Mouse (Mus musculus) neural tube, embryonic 12.5 days (tissue): Measurements from ENCODE around the gene Ltbr. TPM values are rescaled to one million over a fixed set of nuclear protein-coding genes. Genes with fewer than 3 reads are reported as not detected.

Experiments used
- ATAC-seq: fragments of 200-750 bp; cut with Nextera tagmentation; 2 replicates; pipeline ENCODE4 v1.8.0; 2017; ENCODE audit warnings: low read depth, mild to moderate bottlenecking, moderate TSS enrichment, moderate library complexity; ENCODE audit not compliant: low FRiP score
- H3K27ac ChIP-seq: fragments of 300-500 bp; sonication (generic); 2 replicates; pipeline ENCODE4 v1.5.1; 2016
- H3K27me3 ChIP-seq: fragments of 300-500 bp; sonication (generic); replicated peaks from 2 replicates; pipeline ENCODE4 v1.6.1; 2016; ENCODE audit warnings: mild to moderate bottlenecking
- H3K36me3 ChIP-seq: fragments of 300-500 bp; sonication (generic); 2 replicates; pipeline ENCODE4 v1.6.1; 2016; ENCODE audit warnings: mild to moderate bottlenecking
- H3K4me1 ChIP-seq: fragments of 300-500 bp; sonication (generic); 2 replicates; pipeline ENCODE4 v1.6.1; 2016
- H3K4me2 ChIP-seq: fragments of 300-500 bp; sonication (generic); replicated peaks from 2 replicates; pipeline ENCODE4 v1.6.1; 2016; ENCODE audit warnings: mild to moderate bottlenecking
- H3K4me3 ChIP-seq: fragments of 300-500 bp; sonication (generic); 2 replicates; pipeline ENCODE4 v1.5.1; 2016
- H3K9ac ChIP-seq: fragments of 300-500 bp; sonication (generic); 2 replicates; pipeline ENCODE4 v1.6.1; 2016; ENCODE audit warnings: mild to moderate bottlenecking
- H3K9me3 ChIP-seq: fragments of 300-500 bp; sonication (generic); 2 replicates; pipeline ENCODE4 v1.6.1; 2016; ENCODE audit warnings: mild to moderate bottlenecking
- WGBS: fragments of 180-500 bp; shearing (Covaris S2); methylation state at CpG from one replicate; pipeline ENCODE4 v1.1.7; 2016; 5-methylcytosine and 5-hydroxymethylcytosine counted together
- polyA plus RNA-seq: library from polyadenylated mRNA; unstranded; fragments of >200 nt; fragmentation: Nextera tagmentation; extraction: Ambion mirVana; gene quantifications from 2 replicates; pipeline ENCODE4 v1.2.1, GENCODE M21; 2016

Ltbr gene
- polyA plus RNA-seq, 1 experiment from 2014 or later: 17.0 TPM

DNA sequence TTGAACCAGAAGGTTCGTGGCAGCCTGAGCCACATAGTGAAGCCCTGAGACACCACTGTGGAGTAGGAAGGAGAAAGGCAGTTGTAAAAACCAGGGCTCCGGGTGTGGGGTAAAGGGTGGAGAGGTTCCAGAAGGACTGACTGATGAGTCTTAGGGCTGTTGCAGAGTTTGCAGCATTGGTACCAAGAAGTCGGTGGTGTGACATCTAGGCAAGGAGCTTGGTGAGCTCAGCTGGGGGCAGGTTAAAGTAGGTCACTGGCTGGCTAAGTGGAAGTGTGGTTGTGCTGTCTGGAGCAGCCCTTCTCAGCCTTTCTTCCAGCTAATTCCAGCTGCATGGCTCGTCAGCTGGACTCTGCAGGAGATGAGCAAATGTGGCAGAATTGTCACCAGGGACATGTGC is 39.1 kb upstream of the Ltbr start:
- H3K9me3 ChIP-seq: no peaks in the 10 kb centered on the region
- no peaks in the 10 kb centered on the region for H3K36me3 ChIP-seq
- peaks cover 10% of the 10 kb centered on the region; the same call in 1 of the 2 replicates for H3K27me3 ChIP-seq
- no peak overlapping the region for H3K4me2 ChIP-seq
- WGBS: 54% methylated on average over 4 of the region's 4 CpGs
- no peak overlapping the region for H3K27ac ChIP-seq
- H3K9ac ChIP-seq: no peak overlapping the region
- H3K4me1 ChIP-seq: peaks cover 41% of the 10 kb centered on the region
- no peak overlapping the region for H3K4me3 ChIP-seq
- ATAC-seq: no peak

DNA sequence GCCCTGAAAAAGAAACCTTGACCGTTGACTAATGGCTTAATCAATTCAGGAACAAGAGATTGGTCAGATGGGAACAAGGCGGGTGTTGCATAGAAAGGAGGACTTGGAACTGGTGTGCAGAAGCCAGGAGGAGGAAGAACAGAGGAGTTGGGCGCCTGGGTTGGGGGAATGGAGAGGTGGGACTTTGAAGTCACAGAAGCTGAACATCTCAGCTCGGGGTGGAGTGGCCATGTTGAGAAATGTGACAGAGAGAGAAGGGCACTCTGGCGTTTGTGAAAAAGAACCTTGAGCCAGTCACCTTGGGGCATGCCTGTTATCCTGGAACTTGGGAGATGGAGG is 38.3 kb upstream of the Ltbr start:
- Histone ChIP-seq H3K27me3 (peaks cover 10% of the 10 kb centered on the region), H3K4me2 (no peak overlapping the region), H3K9me3 (no peaks in the 10 kb centered on the region), H3K4me3 (no peak overlapping the region), H3K36me3 (no peaks in the 10 kb centered on the region), H3K27ac (no peak overlapping the region), H3K4me1 (peaks cover 41% of the 10 kb centered on the region), H3K9ac (no peak overlapping the region)
- 72% methylated on average over 5 of the region's 5 CpGs for WGBS
- ATAC-seq: no peak

DNA sequence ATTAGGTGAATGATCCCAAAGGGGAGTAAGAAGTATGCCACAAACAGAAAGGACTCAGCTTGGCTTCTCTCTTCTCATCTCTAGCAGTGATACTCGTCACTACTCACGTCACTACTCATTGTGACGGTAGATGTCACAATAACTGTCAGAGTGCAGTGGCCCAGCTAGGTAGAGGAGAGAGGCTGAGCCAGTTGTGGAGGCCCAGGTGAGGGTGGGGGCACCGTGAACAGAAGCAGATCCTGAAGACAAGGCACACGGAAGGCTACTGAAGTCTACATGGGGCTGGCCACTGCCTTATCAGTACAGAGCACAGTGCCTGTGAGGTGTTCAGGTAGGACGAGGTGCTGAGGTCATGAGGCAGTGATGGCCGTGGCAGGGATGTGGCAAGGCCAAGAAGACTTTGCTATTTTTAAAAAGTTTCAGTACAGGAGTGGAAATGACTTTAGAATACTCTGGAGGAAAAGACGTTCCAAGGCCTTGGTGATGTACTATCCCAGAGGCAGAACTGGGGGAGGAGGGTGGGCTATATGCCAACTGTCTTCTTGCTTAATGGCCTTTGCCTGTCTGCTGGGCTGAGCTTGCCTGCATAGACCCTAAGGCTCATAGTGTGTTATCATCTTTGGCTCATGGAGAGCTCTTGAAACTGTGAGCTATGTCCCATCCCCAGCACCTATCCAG is 37.8 kb upstream of the Ltbr start:
- Histone ChIP-seq H3K9ac (no peak overlapping the region), H3K4me2 (no peak overlapping the region), H3K36me3 (no peaks in the 10 kb centered on the region), H3K9me3 (no peaks in the 10 kb centered on the region), H3K27me3 (peaks cover 10% of the 10 kb centered on the region), H3K27ac (no peak overlapping the region), H3K4me3 (no peak overlapping the region), H3K4me1 (peaks cover 41% of the 10 kb centered on the region)
- ATAC-seq: no peak
- 77% methylated on average over 8 of the region's 8 CpGs for WGBS

DNA sequence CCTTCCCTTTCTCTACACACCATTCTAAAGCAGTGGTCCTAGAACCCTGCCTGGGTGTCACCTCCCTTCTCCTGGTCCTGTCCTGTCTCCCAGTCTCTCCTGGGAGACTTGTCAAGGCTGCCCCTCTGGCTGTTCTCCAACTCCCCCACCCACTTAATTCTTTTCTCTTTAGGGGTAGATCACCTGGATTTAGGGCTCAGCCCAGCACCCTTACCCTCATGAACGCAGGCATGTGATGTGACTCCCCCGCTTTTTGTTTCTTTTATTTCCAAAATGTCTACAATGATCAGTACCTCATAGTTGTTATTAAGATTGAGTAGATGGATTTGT is 37.3 kb upstream of the Ltbr start:
- H3K36me3 ChIP-seq: no peaks in the 10 kb centered on the region
- no peak overlapping the region for H3K27ac ChIP-seq
- H3K9ac ChIP-seq: no peak overlapping the region
- H3K4me2 ChIP-seq: peak overlapping the region; percentile 79
- ATAC-seq: no peak
- WGBS: 91% methylated on average over 2 of the region's 2 CpGs
- peak overlapping the region; percentile 47 for H3K4me3 ChIP-seq
- H3K27me3 ChIP-seq: peaks cover 10% of the 10 kb centered on the region
- H3K4me1 ChIP-seq: peaks cover 38% of the 10 kb centered on the region
- no peaks in the 10 kb centered on the region for H3K9me3 ChIP-seq

DNA sequence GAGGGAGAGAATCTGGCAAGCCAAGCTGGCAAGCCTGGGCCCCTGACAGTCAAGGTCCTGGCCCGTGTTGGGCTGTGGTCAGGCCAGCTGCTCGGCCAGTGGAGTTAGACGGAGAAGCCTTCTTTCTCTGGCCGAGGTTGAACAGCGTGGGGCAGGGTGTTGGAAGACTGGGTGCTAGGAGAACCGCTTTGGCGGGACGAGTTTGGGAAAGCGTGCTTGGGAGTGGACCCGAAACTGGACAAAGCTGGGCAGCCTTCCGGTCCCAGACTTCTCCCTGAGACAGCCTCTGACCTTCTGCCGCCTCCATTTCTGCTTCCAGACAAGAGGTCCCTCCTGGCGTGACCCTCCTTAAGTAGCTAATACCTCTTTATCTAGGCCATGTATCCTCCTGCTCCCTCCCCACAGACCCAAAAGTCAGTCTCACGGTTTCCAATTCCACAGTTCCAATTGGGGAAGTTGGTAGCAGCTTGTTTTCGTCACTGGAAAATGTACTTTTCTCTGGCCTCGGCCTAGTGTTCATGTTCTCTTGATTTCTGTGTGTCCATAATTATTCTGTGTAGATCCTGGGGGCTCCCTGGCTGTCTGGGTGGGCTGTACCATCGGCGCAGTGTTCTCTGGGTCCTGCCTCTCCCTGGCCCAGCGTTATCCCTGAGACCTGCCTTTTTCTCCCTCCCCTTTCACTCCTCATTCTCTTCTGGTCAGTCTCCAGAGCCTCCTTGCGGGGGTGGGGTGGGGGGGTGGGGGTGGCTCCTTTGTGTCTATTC is 36.7 kb upstream of the Ltbr start:
- Histone ChIP-seq H3K36me3 (no peaks in the 10 kb centered on the region), H3K27me3 (peaks cover 10% of the 10 kb centered on the region), H3K4me2 (peak overlapping the region; percentile 79), H3K4me1 (peaks cover 34% of the 10 kb centered on the region), H3K9ac (peak overlapping the region; percentile 65), H3K4me3 (peak overlapping the region; percentile 47), H3K27ac (peak overlapping the region; percentile 17; the same call in 1 of the 2 replicates), H3K9me3 (no peaks in the 10 kb centered on the region)
- 0 out of 2 replicates have a peak, but pooled peaks have one; percentile 23 for ATAC-seq
- WGBS: 9% methylated on average over 20 of the region's 20 CpGs

DNA sequence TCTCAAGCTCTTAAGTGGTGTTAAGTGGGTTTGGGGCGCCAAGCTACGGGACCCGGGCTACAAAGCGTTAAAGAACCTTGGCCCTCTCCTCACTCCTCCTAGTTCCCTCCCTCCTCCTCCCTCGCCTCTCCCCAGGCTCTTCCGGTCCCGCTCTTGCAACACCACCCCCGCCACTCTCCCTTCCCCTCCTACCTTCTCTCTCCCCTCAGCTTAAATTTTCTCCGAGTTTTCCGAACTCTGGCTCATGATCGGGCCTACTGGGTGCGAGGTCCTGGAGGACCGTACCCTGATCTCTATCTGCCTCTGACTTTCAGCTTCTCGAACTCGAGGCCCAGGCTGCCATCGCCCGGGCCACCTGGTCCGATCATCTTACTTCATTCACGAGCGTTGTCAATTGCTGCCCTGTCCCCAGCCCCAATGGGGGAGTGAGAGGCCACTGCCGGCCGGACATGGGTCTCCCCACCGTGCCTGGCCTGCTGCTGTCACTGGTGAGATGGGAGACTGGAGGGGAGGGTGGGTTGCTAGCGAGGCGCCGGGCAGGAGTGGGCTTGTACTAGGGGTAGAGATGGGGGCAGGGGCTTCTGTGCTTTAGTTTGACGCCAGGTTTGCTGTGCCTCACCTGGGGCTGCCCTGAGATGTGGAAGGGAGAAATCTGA is 36.0 kb upstream of the Ltbr start:
- ATAC-seq: peak; percentile 64
- H3K27ac ChIP-seq: peak overlapping the region; percentile 17; the same call in 1 of the 2 replicates
- H3K9ac ChIP-seq: peak overlapping the region; percentile 65
- peak overlapping the region; percentile 47 for H3K4me3 ChIP-seq
- no peaks in the 10 kb centered on the region for H3K9me3 ChIP-seq
- H3K4me1 ChIP-seq: peaks cover 27% of the 10 kb centered on the region
- H3K36me3 ChIP-seq: no peaks in the 10 kb centered on the region
- peaks cover 10% of the 10 kb centered on the region for H3K27me3 ChIP-seq
- peak overlapping the region; percentile 79 for H3K4me2 ChIP-seq
- WGBS: under 1% methylated on average over 27 of the region's 27 CpGs

DNA sequence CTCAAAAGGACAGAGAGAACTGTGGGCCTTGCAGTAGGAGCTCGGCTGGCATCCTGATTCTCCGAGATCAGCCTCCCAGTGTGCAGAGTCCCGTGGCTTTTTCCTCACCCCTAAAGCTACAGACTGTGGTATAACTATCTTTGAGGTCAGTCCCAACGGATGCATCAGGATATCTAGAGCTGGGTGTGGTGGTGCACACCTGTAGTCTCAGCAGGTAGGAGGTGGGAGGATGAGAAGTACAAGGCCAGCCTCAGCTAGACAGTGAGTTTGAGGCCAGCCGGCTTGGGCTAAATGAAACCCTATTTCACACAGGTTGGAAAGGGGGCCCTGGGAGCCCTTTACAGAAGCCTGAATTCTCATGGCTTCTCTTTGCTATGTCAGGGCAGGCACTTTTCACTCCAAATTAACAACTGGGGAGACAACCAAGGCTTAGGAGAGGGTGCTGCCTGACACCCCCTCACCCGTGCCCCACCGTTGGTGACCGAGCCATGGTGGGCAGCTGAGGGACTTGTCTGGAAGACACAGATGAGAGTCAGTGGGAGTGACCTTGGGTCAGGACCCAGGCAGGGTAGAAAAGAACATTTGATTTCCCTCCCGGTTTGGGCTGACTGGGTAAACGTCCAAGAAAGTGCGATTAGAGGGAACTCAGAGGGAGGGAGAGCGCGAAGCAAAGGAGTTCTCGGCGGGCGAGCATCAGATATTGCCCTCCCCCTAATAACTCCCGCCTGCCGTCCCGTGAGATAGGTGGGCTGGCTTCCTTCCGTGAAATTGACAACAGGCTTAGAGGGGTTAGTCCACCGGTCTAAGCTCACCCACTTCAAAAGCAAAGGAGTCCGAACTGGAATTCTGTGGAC is 35.3 kb upstream of the Ltbr start, which contains the start of gene Tnfrsf1a:
TSS of gene Tnfrsf1a (plus strand) at position 642 of the 854 bp plus-strand sequence.
- H3K27ac ChIP-seq: peak within 1 kb of the TSS; percentile 17; the same call in 1 of the 2 replicates
- H3K4me3 ChIP-seq: peak within 1 kb of the TSS; percentile 47
- peak within 1 kb of the TSS; percentile 79 for H3K4me2 ChIP-seq
- H3K4me1 ChIP-seq: peaks cover 19% of the 10 kb centered on the region
- ATAC-seq: no peak
- no peaks in the 10 kb centered on the region for H3K36me3 ChIP-seq
- no peaks in the 10 kb centered on the region for H3K9me3 ChIP-seq
- peaks cover 10% of the 10 kb centered on the region for H3K27me3 ChIP-seq
- H3K9ac ChIP-seq: peak within 1 kb of the TSS; percentile 65
- 5% methylated on average over 22 of the region's 22 CpGs for WGBS

DNA sequence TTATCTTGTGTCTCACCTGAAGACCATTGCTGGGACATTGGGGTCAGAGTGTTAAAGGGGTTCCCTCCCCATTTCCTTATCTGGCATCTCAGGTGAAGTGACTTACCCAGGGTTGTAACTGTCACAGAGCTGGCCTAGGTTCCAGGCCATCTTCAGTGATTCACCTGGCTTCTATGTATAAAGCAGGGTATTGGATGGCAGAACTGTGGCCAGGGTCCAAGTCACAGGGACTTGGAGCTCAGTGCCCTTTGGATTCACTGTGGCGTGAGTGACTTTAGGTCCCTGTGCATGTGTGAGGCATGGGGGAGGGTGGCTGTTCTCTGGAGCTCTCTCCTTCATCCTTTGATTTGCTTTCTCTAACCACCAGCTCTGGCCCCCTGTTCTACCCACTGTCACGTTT is 32.3 kb upstream of the Ltbr start:
- Histone ChIP-seq H3K4me3 (no peak overlapping the region), H3K27me3 (peaks cover 10% of the 10 kb centered on the region), H3K4me1 (peaks cover 17% of the 10 kb centered on the region), H3K27ac (no peak overlapping the region), H3K9ac (no peak overlapping the region), H3K9me3 (no peaks in the 10 kb centered on the region), H3K4me2 (no peak overlapping the region), H3K36me3 (no peaks in the 10 kb centered on the region)
- WGBS: 50% methylated on average over 2 of the region's 2 CpGs
- no peak for ATAC-seq

DNA sequence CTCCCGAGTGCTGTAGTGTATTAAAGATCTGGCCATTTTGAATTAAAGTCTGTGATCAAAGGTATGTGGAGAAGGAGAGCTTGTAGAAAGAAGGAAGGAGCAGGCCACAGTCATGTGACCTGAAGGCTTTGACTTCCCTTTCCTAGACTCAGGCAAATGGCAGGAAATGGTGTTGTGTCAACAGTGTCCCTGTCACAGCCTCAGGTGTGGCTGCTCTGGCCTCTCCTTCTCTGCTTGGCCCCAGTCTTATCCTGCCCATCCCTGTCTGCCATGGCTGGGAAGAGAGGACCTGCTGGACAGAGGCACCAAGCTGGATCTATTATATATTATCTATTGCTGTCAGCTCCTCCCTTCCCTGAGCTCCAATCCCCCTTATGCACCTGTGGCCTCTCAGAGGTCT is 31.9 kb upstream of the Ltbr start:
- 66% methylated on average over 1 of the region's 1 CpGs for WGBS

DNA sequence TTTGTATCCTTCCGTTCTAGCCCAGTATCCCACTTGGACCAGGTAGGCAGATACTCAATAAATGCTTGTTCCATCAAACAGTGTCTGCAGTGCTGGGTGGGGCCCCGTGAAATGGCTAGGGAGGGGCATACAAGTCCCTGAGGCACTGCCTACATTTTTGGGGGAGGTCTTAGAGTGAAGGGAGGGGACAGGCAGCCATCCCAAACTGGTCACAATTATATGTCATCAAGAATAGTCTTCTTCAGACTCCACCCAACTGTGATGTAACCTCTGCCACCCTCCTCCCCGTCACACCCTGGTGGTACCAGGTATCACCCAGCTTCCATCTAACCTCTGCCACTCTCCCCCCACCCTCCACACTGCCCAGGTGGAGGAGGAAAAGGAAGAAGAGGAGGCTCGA is 31.2 kb upstream of the Ltbr start:
- H3K27ac ChIP-seq: no peak overlapping the region
- no peaks in the 10 kb centered on the region for H3K9me3 ChIP-seq
- no peak overlapping the region for H3K9ac ChIP-seq
- 60% methylated on average over 4 of the region's 4 CpGs for WGBS
- no peaks in the 10 kb centered on the region for H3K36me3 ChIP-seq
- ATAC-seq: no peak
- no peak overlapping the region for H3K4me2 ChIP-seq
- H3K27me3 ChIP-seq: peaks cover 10% of the 10 kb centered on the region
- peaks cover 13% of the 10 kb centered on the region for H3K4me1 ChIP-seq
- no peak overlapping the region for H3K4me3 ChIP-seq

More for the DNA sequence above, 31.9 kb upstream of the Ltbr start:
- Histone ChIP-seq H3K36me3 (no peaks in the 10 kb centered on the region), H3K4me1 (peaks cover 17% of the 10 kb centered on the region), H3K9me3 (no peaks in the 10 kb centered on the region), H3K4me2 (no peak overlapping the region), H3K4me3 (no peak overlapping the region), H3K27me3 (peaks cover 10% of the 10 kb centered on the region), H3K9ac (no peak overlapping the region), H3K27ac (no peak overlapping the region)
- ATAC-seq: no peak

DNA sequence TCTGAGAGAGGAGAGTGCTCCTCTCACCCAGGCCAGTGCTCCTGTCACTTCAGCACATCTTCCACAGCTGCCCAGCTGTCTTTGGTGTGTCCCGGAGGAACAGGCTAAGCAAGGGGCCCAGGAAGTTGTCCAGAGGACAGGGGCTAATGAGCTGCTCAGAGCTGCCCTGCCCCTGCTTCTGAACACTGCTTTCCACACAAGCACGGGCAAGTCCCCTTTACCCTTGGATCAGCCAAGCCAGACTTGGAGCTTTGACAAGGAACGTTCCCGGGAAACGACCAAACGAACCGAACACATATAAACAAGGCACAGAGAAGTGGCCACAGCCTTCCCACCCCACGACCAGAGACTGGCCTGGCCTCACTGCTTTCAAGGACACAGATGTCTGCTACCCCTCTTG is 30.4 kb upstream of the Ltbr start:
- no peak overlapping the region for H3K27ac ChIP-seq
- no peak overlapping the region for H3K9ac ChIP-seq
- peaks cover 5% of the 10 kb centered on the region; the same call in 1 of the 2 replicates for H3K4me1 ChIP-seq
- no peak overlapping the region for H3K4me3 ChIP-seq
- no peaks in the 10 kb centered on the region for H3K36me3 ChIP-seq
- 55% methylated on average over 8 of the region's 8 CpGs for WGBS
- no peak overlapping the region for H3K4me2 ChIP-seq
- H3K9me3 ChIP-seq: no peaks in the 10 kb centered on the region
- no peak for ATAC-seq
- H3K27me3 ChIP-seq: peaks cover 10% of the 10 kb centered on the region

DNA sequence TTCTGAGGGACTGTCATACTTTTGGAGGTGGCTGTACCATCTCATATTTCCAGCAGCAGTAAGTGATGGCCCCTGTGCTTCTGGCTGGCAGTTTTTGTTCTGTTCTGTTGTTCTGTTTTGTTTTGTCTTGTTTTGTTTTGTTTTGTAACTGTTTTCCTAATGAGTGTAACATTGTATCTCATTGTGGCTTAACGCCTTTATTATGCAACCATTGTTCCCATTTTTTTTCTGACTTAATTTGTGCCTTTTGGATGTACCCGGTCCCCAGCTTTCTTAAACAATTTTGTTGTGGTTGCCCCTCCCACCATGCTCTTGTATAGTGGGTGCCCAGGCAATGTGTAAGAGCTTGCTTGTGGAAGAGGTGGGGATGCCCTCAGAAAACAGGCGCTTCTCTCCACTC is 28.5 kb upstream of the Ltbr start:
- Histone ChIP-seq H3K36me3 (no peaks in the 10 kb centered on the region), H3K4me3 (no peak overlapping the region), H3K9ac (no peak overlapping the region), H3K27me3 (no peaks in the 10 kb centered on the region; the same call in 1 of the 2 replicates), H3K27ac (no peak overlapping the region), H3K9me3 (no peaks in the 10 kb centered on the region), H3K4me2 (no peak overlapping the region), H3K4me1 (no peaks in the 10 kb centered on the region)
- no peak for ATAC-seq
- WGBS: 48% methylated on average over 3 of the region's 3 CpGs
